28 mouse cellular contexts compared by ENCODE assay signal in genomic region chr4:24752517-24753208, GRCm38 (mm10).
DNase-seq lines count a peak whose midpoint lies in the region; ATAC-seq lines count a peak whose summit lies in the region.
"Had no signal": no experiment of that assay in that cellular context is flagged by ENCODE, and none has a peak within 500 bp of the region (broad histone marks: within the 10 kb centered on the region; RNA-seq: fewer than 3 reads in every experiment).

No protein-coding gene starts in this region.

- H3K4me1 ChIP-seq in forebrain, embryonic 13.5 days: no peaks in the 10 kb centered on the region
- no peaks in the 10 kb centered on the region for H3K4me1 ChIP-seq in forebrain, embryonic 10.5 days
- H3K4me1 ChIP-seq: hindbrain, embryonic 10.5 days; intestine, embryonic 15.5 days; limb, embryonic 15.5 days; lung, embryonic 15.5 days; megakaryocyte, embryonic 14.5 days; neural tube, embryonic 12.5 days; stomach, embryonic 15.5 days had no signal

- DNase-seq in forebrain, embryonic 10.5 days (ENCODE audit: extremely low spot score, low spot score): no peak
- DNase-seq in layer of hippocampus, adult 18-20 months (ENCODE audit: low spot score in 2 of 2): peak; percentile 5 to 35
- no peak for DNase-seq in layer of hippocampus, postnatal 10 days (ENCODE audit: low spot score in 2 of 2)
- peak; percentile 11 for DNase-seq in right cerebral cortex, postnatal 4 days
- no peak for DNase-seq in right cerebral cortex, adult 18-20 months
- no peak for DNase-seq in yolk sac, embryonic 10.5 days (ENCODE audit: low spot score)
- DNase-seq: adrenal gland, postnatal 14 days; cerebellum, adult 11 months; cerebellum, adult 9-11 months; gastrocnemius, postnatal 14 days; heart, adult 11 months; kidney, adult 8-10 months; kidney, postnatal 14 days; lung, postnatal 36 days; midbrain, embryonic 14.5 days; thymus, adult 18-20 months; thymus, postnatal 36 days had no signal

- no peak overlapping the region for H3K27ac ChIP-seq in forebrain, embryonic 13.5 days
- no peak overlapping the region for H3K27ac ChIP-seq in forebrain, embryonic 10.5 days
- H3K27ac ChIP-seq: hindbrain, embryonic 10.5 days; intestine, embryonic 15.5 days; limb, embryonic 15.5 days; liver, embryonic 14.5 days; lung, embryonic 15.5 days; neural tube, embryonic 12.5 days; stomach, embryonic 15.5 days had no signal

- H3K9me3 ChIP-seq in forebrain, embryonic 13.5 days (replicated peaks): no peaks in the 10 kb centered on the region
- no peaks in the 10 kb centered on the region for H3K9me3 ChIP-seq in forebrain, embryonic 10.5 days
- H3K9me3 ChIP-seq: hindbrain, embryonic 10.5 days; intestine, embryonic 15.5 days; limb, embryonic 15.5 days; lung, embryonic 15.5 days; megakaryocyte, embryonic 14.5 days; neural tube, embryonic 12.5 days; stomach, embryonic 15.5 days had no signal

- no peaks in the 10 kb centered on the region for H3K36me3 ChIP-seq in forebrain, embryonic 13.5 days (ENCODE audit: poor library complexity, severe bottlenecking)
- no peaks in the 10 kb centered on the region for H3K36me3 ChIP-seq in forebrain, embryonic 10.5 days (replicated peaks)
- H3K36me3 ChIP-seq: hindbrain, embryonic 10.5 days; intestine, embryonic 15.5 days; limb, embryonic 15.5 days; lung, embryonic 15.5 days; neural tube, embryonic 12.5 days; stomach, embryonic 15.5 days had no signal

- H3K9ac ChIP-seq in forebrain, embryonic 13.5 days: no peak overlapping the region
- H3K9ac ChIP-seq: intestine, embryonic 15.5 days; limb, embryonic 15.5 days; liver, embryonic 14.5 days; lung, embryonic 15.5 days; neural tube, embryonic 12.5 days; stomach, embryonic 15.5 days had no signal

- no peak overlapping the region for H3K4me3 ChIP-seq in forebrain, embryonic 13.5 days
- no peak overlapping the region for H3K4me3 ChIP-seq in forebrain, embryonic 10.5 days
- H3K4me3 ChIP-seq: hindbrain, embryonic 10.5 days; intestine, embryonic 15.5 days; limb, embryonic 15.5 days; lung, embryonic 15.5 days; megakaryocyte, embryonic 14.5 days; neural tube, embryonic 12.5 days; stomach, embryonic 15.5 days had no signal

- 85% methylated on average over 8 of the region's 8 CpGs for WGBS in forebrain, embryonic 13.5 days
- WGBS in forebrain, embryonic 10.5 days: 91% methylated on average over 8 of the region's 8 CpGs

- H3K27me3 ChIP-seq in forebrain, embryonic 13.5 days: no peaks in the 10 kb centered on the region
- H3K27me3 ChIP-seq in forebrain, embryonic 10.5 days (ENCODE audit: poor library complexity, severe bottlenecking): no peaks in the 10 kb centered on the region
- H3K27me3 ChIP-seq: intestine, embryonic 15.5 days; limb, embryonic 15.5 days; lung, embryonic 15.5 days; megakaryocyte, embryonic 14.5 days; neural tube, embryonic 12.5 days; stomach, embryonic 15.5 days had no signal

- ATAC-seq in forebrain, embryonic 13.5 days: peak; percentile 67; the same call in 1 of the 2 replicates
- ATAC-seq: hindbrain, embryonic 16.5 days; intestine, embryonic 15.5 days had no signal

- H3K4me2 ChIP-seq in forebrain, embryonic 13.5 days: no peak overlapping the region
- H3K4me2 ChIP-seq: heart, embryonic 11.5 days; intestine, embryonic 15.5 days; limb, embryonic 15.5 days; lung, embryonic 15.5 days; neural tube, embryonic 12.5 days; stomach, embryonic 15.5 days had no signal

Comparison
In these comparisons a context has a peak if more than half of its experiments do, and no peak if none do; other contexts are left out.
1. DNase-seq: peak in layer of hippocampus, adult 18-20 months (2 of 2) and right cerebral cortex, postnatal 4 days (single experiment); none in forebrain, embryonic 10.5 days (single experiment), layer of hippocampus, postnatal 10 days (0 of 2), right cerebral cortex, adult 18-20 months (single experiment) and yolk sac, embryonic 10.5 days (single experiment).